Mouse (Mus musculus) ovary, postnatal 14 days (tissue): ENCODE measurements around the gene Gga1.

Experiments
- DNase-seq: peaks from one replicate; pipeline ENCODE4 v3.0.0; 2022; ENCODE audit warnings: low spot score

Gene Gga1

GRCm38 (mm10) chr15:78914091-78914822 lies 37.3 kb downstream of the Gga1 start:
- no peak for DNase-seq

DNA sequence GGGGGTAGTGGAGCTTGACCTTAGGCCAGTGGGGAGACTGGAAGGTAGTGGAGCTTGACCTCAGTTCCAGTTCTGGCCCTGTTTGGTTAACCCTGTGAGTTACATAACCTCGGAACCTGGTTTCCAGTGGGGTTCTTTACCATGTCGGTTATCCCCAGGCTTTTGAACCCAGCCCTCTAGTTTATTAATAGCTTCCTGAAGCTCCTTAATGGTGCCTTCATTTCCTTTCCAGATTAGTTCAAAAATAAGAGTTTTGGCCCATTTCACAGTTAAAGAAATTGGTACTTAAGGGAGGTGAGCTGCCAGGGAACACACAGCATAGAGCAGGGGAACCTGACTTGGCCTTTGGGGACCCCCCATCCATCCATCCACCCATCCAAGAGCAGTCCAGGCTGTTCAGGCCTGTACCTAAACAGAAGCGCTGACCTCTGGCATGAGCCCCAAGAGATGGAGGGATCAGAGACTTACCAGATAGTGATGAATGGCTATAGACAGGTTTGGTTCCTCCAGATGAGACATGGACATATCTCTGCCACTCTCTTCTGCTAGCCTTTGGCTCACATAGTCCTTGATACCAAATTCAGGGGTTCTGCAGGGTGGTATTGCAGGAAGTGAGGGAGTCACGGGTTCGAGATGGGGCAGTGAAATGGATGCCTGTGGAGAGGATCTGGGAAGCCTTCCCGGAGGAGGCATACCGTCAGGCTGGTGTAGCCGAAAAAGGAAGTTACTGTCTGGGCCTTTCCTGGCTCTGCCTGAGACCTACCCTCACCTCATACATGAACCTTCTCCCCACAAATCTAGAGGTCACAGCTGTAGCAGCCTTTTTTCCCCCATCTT lies 38.1 kb downstream of the Gga1 start:
- no peak for DNase-seq

GRCm38 (mm10) chr15:78915660-78916017 lies 38.6 kb downstream of the Gga1 start:
- DNase-seq = no peak

DNA sequence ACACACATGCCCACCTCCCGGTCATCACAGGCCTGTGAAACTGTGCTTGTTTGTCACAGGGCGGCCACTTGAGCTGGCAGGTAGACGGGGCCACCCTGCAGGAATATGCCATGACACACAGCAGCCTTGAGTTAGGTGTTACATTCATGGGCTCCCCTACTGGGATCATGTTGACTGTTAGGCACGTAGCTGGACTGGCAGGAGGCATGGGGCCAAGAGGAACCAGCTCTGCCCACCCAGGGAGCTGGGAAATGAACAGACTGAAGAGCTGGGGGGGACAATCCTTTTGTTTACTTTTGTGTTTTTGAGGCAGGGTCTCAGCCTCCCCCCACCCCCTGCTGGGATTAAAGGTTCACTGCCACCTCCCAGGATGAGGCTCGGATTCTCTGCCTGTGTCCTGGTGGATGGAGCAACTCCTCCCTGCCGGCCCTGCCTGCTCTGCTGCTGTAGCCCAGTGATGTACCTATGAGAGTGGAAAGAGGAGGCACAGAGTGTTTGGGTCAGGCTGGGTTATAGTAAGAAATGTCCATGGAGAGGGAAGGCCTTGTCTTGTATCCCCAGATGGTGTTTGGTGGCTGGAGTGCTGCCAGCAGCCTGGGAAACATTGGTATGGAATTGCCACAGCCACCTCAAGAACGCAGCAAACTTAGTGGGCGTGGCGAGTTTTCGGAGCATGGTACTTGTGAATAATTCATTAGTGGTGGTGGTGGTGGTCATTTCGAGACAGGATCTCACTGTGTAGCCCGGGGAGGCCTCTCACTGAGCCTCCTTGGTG lies 39.2 kb downstream of the Gga1 start:
- DNase-seq = no peak

GRCm38 (mm10) chr15:78918126-78918525 lies 41.1 kb downstream of the Gga1 start:
- DNase-seq = no peak

- no peak for DNase-seq
Observed at GRCm38 (mm10) chr15:78919914-78920313, 42.9 kb downstream of the Gga1 start.

DNA sequence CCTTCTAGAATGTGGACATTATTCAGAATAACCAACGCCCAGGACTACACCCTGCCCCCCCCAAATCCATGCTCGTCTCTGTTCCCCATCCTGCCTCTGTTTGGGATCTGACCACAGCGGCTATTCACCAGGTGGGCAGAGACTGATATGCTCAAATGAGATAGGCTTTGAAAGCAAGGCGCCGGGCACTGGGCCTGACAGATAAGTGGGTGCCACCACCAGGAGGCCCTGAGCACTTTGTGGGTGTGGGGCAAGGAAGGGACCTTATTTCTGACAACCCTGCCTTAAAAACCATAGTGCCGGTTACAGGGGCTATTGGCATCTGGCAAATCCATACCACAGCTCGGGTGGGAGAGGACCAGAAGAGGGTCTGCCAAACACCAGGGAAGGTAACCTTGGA lies 45.7 kb downstream of the Gga1 start:
- no peak for DNase-seq

- DNase-seq = no peak
Observed at GRCm38 (mm10) chr15:78923585-78923984, 46.6 kb downstream of the Gga1 start.

DNA sequence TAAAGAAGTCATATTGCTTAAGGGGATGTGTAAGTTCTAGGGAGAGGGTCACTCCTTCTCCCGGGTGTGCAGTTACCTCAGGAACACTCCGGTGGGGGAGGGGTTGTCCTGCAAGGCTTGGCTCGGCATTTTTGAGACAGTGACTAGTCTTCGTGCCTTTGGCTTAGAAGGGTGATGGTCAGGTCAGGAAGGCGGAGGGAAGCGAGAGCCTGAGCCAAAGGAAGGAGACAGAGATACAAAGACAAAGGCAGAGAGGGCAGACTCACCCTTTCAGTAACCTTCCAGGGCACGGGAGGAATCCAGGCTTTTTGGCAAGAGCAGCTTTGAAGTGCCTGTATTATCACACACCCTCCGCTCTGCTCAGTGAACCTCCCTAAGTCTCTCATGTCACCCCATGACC lies 48.1 kb downstream of the Gga1 start:
- DNase-seq = no peak

DNA sequence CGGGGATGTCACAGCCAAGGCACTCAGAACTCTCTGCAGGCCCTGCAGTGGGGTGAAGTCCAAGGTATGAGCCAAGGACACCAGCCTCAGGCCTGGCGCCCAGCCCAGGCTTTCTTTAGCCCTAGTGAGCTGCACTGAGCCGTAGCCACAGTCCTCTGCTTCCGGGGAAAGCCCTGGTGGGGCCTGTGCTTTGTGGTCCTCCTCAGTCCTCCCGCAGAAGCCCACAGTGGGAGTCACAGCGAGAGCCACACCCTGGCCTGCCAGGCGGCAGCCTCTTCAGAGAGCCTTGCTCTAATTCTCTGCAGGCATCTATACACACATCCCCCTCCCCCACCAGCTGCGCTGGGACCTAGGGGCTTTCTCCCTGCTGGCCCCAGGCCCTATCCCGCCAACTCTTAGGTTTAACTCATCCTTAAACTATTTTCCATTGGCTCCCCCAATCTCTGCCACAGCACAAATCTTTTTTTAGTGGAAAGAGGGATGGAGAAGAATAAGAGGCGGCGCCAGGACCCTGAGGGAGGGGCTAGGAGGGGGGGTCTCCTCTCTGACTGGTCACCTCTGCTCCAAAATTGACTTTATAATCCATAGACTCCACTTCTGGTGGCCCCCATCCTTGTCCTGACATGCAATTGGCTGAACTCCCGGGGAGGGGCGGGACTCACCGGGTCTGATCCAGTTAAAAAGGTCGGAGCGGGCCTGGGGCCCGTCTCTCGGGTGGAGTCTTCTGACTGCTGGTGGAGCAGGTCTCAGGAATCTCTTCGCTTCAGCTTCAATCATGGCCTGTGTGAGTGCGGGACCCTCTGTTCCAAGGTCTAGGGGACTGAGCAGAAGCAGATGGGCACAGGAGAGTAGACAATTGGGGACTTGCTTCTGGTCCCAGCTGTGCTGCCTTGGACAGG lies 49.3 kb downstream of the Gga1 start, which contains the start of gene Lgals1:
Lgals1 (plus strand) TSS at position 705 of the 899 bp plus-strand sequence.
- peak; percentile 88 for DNase-seq

DNA sequence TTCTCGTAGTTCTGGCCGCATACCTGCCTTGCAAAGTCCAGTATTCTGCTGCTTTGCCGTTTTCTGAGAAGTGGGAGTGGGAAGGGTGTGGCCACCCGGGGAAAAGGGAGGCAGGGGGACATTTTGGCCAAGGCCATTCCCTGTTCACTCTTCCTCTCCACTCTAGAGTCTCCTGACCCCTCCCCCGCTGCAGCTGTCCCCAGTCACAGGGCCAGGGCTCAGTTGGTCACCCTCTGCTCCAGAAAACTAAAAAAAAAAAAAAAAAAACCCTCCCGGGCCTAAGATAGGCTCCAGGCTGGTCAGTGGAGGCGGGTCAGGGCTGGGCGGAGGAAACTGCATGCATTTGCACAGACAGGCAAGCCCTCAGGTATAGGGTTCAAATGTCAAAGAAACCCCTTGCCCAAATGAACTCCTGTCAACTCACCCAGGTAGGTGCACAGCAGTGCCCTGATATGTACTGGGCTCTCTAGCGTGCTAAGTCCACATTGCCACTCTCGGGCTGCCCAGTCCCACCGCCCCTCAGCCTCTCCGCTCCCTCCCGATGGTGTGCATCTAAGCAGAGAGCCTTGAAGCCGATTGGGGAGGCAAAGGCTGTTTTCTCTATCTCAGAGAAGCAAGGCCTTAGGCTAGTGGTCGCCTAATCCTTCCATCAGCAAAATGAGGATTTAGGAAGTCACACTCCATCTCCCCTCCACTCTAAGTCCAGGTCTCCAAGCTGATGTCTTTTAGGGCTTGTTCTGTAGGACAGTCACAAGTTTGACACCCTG lies 50.2 kb downstream of the Gga1 start:
- no peak for DNase-seq

DNA sequence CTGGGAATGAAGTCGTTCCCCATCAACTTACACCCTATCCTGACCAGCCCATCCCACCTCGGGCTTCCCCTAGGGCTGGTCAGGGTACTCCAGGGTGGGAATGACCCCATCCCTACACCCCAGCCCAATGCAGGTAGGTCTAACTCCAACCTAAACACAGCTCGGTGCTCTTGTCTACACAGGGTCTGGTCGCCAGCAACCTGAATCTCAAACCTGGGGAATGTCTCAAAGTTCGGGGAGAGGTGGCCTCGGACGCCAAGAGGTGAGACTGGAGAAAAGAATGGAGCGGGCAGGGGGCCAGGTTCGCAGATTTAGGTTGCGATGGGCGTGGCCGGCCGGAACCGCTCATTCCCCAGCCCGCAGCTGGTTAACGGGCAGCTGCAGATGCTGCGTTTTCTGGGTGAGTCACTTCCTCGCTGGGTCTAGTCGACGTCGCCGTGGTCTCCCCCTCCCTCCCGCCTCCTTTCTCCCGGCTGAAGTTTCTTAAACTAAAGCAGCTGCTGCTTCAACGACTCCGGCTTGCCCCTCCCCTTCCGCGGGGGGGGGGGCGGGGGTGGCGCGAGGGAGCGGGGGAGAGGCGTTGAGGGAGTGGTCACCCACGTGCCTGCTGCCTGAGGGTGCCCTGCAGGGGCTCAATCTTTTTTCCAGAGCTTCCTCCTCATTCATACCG lies 50.9 kb downstream of the Gga1 start:
- DNase-seq = peak; percentile 48

- no peak for DNase-seq
Observed at GRCm38 (mm10) chr15:78928539-78928938, 51.5 kb downstream of the Gga1 start.

DNA sequence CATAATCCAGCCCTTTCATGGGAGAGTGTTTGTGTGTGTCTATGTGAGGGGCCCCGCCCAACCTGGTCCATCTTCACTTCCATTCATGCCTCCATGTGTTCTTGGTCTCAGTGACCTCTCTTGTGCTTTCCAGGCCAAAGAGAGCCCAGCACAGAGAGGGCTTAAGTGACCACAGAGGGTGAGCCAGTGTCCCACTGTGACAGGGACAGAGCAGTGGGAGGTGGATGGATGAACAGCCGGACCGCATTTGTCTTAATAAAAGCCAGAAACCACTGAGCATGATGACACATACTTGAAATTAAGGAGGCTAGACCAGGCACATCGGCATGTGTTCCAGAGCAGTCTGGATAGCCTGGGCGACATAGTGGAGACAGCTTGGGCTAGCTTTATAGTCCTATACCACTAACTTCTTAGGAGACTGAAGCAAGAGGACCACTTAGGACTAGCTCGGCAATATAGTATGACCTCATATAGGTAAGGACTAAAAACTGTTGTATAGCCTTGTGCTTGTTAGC lies 53.3 kb downstream of the Gga1 start:
- DNase-seq = no peak

DNA sequence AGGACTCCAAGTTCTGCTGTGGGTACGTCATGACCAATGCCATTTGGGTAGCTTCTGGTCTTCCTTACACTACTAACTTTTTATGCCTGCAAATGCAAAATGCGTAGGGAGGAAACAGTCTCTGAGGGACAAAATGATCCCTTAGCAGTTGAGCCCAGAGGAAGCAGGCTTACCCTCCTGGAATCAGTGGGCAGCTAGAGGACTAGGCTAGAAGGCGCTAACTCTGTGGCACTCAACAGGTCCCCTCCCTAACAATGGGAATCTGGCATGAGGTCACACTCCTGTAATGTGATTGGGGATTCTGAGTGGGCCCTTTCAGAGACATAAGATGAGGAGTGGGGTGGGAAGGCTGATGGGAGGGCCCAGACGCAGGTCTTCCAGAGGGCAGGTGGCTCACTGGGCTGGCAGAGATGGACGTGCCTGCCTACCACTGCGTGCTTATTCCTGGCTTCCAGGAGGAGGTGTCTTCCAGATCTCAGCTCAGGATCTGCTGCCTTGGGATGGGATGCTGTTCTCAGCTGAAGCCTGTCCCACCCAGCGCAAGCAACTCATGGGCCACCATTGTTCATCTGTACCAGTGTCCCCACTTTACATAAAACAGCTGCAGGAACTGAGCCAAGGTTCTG lies 53.9 kb downstream of the Gga1 start:
- no peak for DNase-seq

DNA sequence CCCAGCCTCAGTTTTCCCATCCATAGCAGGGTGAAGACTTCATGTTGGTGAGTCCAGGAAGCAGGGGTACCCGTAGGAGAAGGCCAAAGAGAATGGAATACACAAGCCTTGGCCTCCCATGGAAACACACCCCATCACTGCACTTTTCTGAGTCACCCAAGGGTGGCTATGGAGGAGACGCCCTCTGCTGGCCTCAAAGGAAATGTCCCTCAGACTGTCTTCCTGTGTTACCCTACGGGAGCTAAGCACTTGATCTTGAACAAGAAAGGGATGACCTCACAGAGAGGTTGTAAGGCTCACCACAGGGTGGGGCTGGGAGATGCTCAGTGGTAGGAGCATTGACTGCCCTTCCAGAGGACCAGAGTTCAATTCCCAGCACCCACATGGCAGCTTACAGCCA lies 54.6 kb downstream of the Gga1 start:
- DNase-seq = no peak

GRCm38 (mm10) chr15:78934784-78935320 lies 57.9 kb downstream of the Gga1 start, which contains the start of gene Nol12:
Nol12 (plus strand) TSS chr15:78934933.
- DNase-seq = peak; percentile 83

- DNase-seq = no peak
Observed at GRCm38 (mm10) chr15:78936403-78936802, 59.4 kb downstream of the Gga1 start.

- DNase-seq = no peak
Observed at GRCm38 (mm10) chr15:78937311-78937710, 60.3 kb downstream of the Gga1 start.
